Mouse (Mus musculus) stomach, postnatal 0 days (tissue): ENCODE data around the gene Tmem184b. TPM values are rescaled to one million over a fixed set of nuclear protein-coding genes. Genes with fewer than 3 reads are reported as not detected.

Experiments used
- ATAC-seq: fragments of 200-750 bp; cut with Nextera tagmentation; 2 replicates; pipeline ENCODE4 v1.8.0; 2017; ENCODE audit not compliant: low FRiP score, low TSS enrichment
- DNase-seq: peaks from one replicate; pipeline ENCODE4 v3.0.0-alpha.2; 2016; ENCODE audit warnings: low spot score
- H3K27ac ChIP-seq: fragments of 300-500 bp; sonication (generic); replicated peaks from 2 replicates; pipeline ENCODE4 v1.5.1; 2014; ENCODE audit warnings: mild to moderate bottlenecking, control low read depth
- H3K27me3 ChIP-seq: fragments of 300-500 bp; sonication (generic); 2 replicates; pipeline ENCODE4 v1.6.1; 2014; ENCODE audit warnings: low read length; ENCODE audit not compliant: control insufficient read depth, insufficient read depth
- H3K36me3 ChIP-seq: fragments of 300-500 bp; sonication (generic); 2 replicates; pipeline ENCODE4 v1.6.1; 2014; ENCODE audit warnings: low read length, mixed read lengths; ENCODE audit not compliant: control insufficient read depth, insufficient read depth
- H3K4me1 ChIP-seq: fragments of 300-500 bp; sonication (generic); replicated peaks from 2 replicates; pipeline ENCODE4 v1.6.1; 2014; ENCODE audit warnings: antibody characterized with exemption; ENCODE audit not compliant: control insufficient read depth, insufficient read depth
- H3K4me2 ChIP-seq: fragments of 300-500 bp; sonication (generic); replicated peaks from 2 replicates; pipeline ENCODE4 v1.6.1; 2014; ENCODE audit warnings: low read depth, mild to moderate bottlenecking, control low read depth, moderate library complexity
- H3K4me3 ChIP-seq: fragments of 300-500 bp; sonication (generic); 2 replicates; pipeline ENCODE4 v1.5.1; 2014; ENCODE audit warnings: low read depth, low read length, control low read depth
- H3K9ac ChIP-seq: fragments of 300-500 bp; sonication (generic); 2 replicates; pipeline ENCODE4 v1.6.1; 2014; ENCODE audit warnings: mild to moderate bottlenecking, low read length, control low read depth, mixed read lengths
- H3K9me3 ChIP-seq: fragments of 300-500 bp; sonication (generic); 2 replicates; pipeline ENCODE4 v1.6.1; 2016; ENCODE audit warnings: low read length; ENCODE audit not compliant: control insufficient read depth
- CTCF ChIP-seq: IDR thresholded peaks from 2 replicates; pipeline ENCODE4 v1.5.1; 2016; ENCODE audit warnings: antibody characterized with exemption, low read depth, mild to moderate bottlenecking, moderate library complexity
- EP300 ChIP-seq: optimal IDR thresholded peaks from 2 replicates; pipeline ENCODE3; 2016; ENCODE audit warnings: antibody characterized with exemption
- WGBS: fragments of 180-500 bp; shearing (Covaris S2); extraction: QIAGEN DNeasy Blood & Tissue Kit; methylation state at CpG from one replicate; pipeline ENCODE4 v1.1.7; 2014; 5-methylcytosine and 5-hydroxymethylcytosine counted together
- polyA plus RNA-seq: library from polyadenylated mRNA; unstranded; fragments of >200 nt; fragmentation: Nextera tagmentation; extraction: Ambion mirVana; gene quantifications from 2 replicates; pipeline ENCODE4 v1.2.1, GENCODE M21; 2015

The Tmem184b gene
- polyA plus RNA-seq, 1 experiment from 2014 or later: 21.2 TPM

DNA sequence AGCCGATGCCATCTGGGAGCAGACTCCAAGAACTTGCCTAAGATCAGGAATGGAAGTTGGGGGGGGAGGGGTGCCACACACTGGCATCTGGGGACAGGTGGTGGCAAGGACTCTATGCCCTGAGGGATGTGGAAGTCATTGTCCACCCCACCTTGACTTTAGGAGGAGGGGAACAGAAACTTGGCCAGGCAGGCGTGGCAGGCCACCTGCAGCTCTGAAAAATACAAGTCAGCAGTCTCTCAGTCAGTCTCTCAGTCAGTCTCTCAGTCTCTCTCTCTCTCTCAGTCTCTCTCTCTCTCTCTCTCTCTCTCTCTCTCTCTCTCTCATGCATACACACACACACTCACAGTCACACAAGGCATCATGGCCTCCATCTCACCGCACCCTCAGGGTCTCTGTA lies 14.9 kb upstream of the Tmem184b start:
- WGBS: 82% methylated on average over 3 of the region's 3 CpGs
- Histone ChIP-seq H3K9ac (no peak overlapping the region), H3K4me2 (no peak overlapping the region), H3K4me1 (no peaks in the 10 kb centered on the region), H3K27me3 (no peaks in the 10 kb centered on the region), H3K27ac (no peak overlapping the region), H3K9me3 (no peaks in the 10 kb centered on the region), H3K36me3 (peaks cover 18% of the 10 kb centered on the region), H3K4me3 (no peak overlapping the region)
- TF ChIP-seq CTCF (no peak), EP300 (no peak)
- DNase-seq (no peak), ATAC-seq (no peak)

DNA sequence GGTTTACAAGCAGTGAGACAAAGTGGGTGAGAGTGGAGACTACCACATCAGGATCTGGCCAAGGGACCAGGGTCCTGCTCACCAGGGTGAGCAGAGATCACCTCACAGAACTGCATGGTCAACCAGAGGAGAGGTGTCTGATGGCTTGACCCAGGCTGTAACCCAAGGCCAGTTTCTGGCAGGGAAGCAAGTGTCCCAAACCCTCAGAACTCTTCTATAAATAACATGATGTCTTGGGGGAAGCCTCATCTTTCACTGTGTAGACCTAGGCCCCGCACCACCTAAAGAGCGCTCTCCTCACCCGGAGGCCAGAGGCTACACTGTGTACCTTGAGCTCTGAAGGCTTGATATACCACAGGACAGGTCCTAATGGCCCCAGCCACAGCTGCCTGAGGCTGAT lies 14.0 kb upstream of the Tmem184b start:
- DNase-seq: no peak
- TF ChIP-seq CTCF: no peak
- TF ChIP-seq EP300: no peak
- Histone ChIP-seq H3K9ac (no peak overlapping the region), H3K27me3 (no peaks in the 10 kb centered on the region), H3K36me3 (peaks cover 10% of the 10 kb centered on the region), H3K4me3 (no peak overlapping the region), H3K27ac (no peak overlapping the region), H3K4me2 (no peak overlapping the region), H3K9me3 (no peaks in the 10 kb centered on the region), H3K4me1 (no peaks in the 10 kb centered on the region)
- ATAC-seq: no peak
- 94% methylated on average over 3 of the region's 3 CpGs for WGBS

DNA sequence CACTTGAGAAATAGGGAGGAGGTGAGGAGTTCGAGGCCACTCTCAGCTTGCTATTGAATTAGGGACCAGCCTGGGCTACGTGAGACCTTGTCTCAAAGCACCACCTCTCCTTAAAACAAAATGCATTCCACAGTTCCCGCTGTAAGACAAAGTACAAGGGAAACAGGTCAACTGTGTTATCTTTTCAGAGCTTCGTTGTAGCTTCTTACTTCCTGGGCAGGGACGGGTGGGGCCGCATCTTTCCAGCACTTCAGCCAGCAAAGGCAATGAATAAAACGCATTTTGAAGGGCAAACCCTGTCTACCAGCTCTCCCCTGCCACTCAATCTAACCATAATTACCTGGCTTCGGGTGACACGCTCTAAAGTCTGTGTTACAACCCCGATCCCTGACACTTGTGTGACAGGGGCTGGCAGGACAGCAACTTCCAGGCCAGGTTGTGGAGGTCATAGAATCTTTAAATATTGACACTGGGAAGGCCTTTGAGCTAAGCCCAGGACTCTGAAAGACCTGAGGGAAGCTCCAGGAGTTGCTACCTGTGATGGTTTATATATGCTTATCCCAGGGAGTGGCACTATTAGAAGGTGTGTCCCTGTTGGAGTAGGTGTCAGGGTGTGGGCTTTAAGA lies 13.2 kb upstream of the Tmem184b start:
- Histone ChIP-seq H3K9me3 (no peaks in the 10 kb centered on the region), H3K4me2 (no peak overlapping the region), H3K27ac (no peak overlapping the region), H3K36me3 (peaks cover 7% of the 10 kb centered on the region; the same call in 1 of the 2 replicates), H3K27me3 (no peaks in the 10 kb centered on the region), H3K4me3 (no peak overlapping the region), H3K4me1 (no peaks in the 10 kb centered on the region), H3K9ac (no peak overlapping the region)
- DNase-seq: no peak
- TF ChIP-seq EP300 (no peak), CTCF (no peak)
- ATAC-seq: no peak
- 78% methylated on average over 10 of the region's 10 CpGs for WGBS

DNA sequence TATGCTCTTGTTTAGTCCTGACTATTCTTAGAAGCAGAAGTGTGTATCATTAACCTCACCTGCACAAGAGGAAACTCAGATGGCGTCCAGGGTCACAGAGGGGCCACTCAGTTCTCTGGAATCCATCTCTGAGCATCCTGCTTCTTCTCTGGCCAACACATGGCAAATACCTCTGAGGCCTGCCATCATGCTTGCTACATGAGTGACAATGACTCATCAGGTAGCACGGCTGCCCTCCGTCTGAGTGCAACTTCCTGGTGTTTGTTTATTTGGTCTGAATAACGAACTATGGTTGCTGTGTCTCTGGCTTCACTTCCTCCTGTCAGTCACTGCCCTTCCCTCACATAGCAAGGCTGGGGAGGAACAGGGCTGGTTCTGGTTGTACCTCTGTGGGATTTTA lies 11.1 kb upstream of the Tmem184b start:
- peak; percentile 31 for DNase-seq
- TF ChIP-seq CTCF: no peak
- no peak for TF ChIP-seq EP300
- Histone ChIP-seq H3K27me3 (no peaks in the 10 kb centered on the region), H3K4me1 (no peaks in the 10 kb centered on the region), H3K9me3 (no peaks in the 10 kb centered on the region), H3K36me3 (peaks cover 2% of the 10 kb centered on the region; the same call in 1 of the 2 replicates), H3K4me2 (no peak overlapping the region), H3K4me3 (no peak overlapping the region), H3K9ac (no peak overlapping the region), H3K27ac (no peak overlapping the region)
- 20% methylated on average over 4 of the region's 4 CpGs for WGBS
- ATAC-seq: peak; percentile 79

DNA sequence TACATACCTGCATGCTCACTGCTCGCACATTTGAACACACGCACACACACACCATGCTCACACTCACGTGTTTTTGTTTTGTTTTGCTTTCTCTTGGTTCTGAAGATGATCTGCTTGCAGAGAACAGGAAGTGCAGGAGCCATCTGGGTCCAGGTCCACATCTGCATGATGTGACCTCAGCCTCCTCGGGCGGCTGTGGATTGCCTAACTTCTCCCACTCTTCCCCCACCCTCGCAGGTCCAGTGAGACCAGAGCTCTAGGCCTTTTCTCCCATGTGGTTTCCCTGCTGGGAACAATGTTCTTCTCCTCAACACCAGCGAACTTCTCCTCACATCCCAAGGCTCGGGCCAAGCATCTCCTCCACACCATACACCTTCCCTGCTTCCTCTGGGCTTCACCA lies 10.4 kb upstream of the Tmem184b start:
- H3K27me3 ChIP-seq: no peaks in the 10 kb centered on the region
- H3K9me3 ChIP-seq: no peaks in the 10 kb centered on the region
- peaks cover 2% of the 10 kb centered on the region; the same call in 1 of the 2 replicates for H3K36me3 ChIP-seq
- H3K4me3 ChIP-seq: no peak overlapping the region
- H3K27ac ChIP-seq: peak overlapping the region; percentile 36; the same call in 1 of the 2 replicates
- WGBS: 75% methylated on average over 8 of the region's 8 CpGs
- no peak for TF ChIP-seq EP300
- no peak for TF ChIP-seq CTCF
- H3K4me2 ChIP-seq: no peak overlapping the region
- no peak overlapping the region for H3K9ac ChIP-seq
- H3K4me1 ChIP-seq: no peaks in the 10 kb centered on the region
- ATAC-seq (no peak), DNase-seq (no peak)

DNA sequence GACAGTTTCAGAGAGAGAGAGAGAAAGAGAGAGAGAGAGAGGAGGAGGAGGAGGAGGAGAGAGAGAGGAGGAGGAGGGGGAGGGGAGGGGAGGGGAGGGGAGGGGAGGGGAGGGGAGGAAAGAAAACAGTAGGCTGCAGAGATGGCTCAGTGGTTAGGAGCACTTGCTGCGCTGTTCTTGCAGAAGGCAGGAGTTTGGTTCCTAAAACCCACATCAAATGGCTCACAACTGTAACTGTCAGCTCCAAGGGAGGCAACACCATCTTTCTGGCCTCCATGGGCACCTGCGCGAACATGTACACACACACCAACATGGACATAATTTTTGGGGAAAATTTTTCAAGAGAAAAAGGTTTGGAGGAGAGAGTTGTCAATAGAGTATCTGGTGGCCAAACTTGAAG lies 9.8 kb upstream of the Tmem184b start:
- Histone ChIP-seq H3K4me2 (no peak overlapping the region), H3K4me1 (no peaks in the 10 kb centered on the region), H3K27ac (no peak overlapping the region), H3K9me3 (no peaks in the 10 kb centered on the region), H3K27me3 (no peaks in the 10 kb centered on the region), H3K4me3 (no peak overlapping the region), H3K36me3 (no peaks in the 10 kb centered on the region; the same call in 1 of the 2 replicates), H3K9ac (no peak overlapping the region)
- TF ChIP-seq CTCF (no peak), EP300 (no peak)
- ATAC-seq (no peak), DNase-seq (no peak)
- WGBS: 95% methylated on average over 3 of the region's 3 CpGs
